Mouse (Mus musculus) thymus, postnatal 14 days (tissue): ENCODE measurements around the gene Pde4d.

Experiments
- DNase-seq: peaks from one replicate; pipeline ENCODE4 v3.0.0; 2021

The Pde4d gene

DNA sequence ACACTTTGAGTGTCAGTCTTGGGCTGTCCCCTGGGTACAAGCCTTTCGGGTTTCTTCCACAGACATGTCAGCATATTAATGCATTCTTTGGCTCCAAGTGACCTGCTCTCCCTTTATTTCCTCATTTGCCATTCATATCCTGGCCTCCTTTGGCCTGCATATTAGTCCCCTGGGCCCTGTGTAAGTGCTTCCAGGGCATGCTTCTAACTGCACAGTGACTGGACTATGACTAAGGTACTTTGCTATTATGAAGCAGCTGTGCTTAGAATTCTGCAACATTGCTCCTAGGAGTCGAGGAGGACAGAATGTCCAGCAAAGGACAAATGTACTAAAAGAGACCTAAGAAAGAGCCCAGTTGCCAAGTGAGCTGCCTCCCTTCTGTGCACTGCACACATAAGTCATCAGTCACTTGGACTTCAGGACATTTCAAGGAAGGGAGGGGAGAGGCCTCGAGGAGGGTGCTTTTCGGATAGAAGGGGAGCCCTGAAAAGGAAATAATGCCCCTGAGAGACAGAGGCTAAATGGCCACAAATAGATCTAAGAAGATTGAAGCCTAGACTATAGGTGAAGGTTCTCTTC lies 616.9 kb downstream of the Pde4d start:
- DNase-seq: no peak

DNA sequence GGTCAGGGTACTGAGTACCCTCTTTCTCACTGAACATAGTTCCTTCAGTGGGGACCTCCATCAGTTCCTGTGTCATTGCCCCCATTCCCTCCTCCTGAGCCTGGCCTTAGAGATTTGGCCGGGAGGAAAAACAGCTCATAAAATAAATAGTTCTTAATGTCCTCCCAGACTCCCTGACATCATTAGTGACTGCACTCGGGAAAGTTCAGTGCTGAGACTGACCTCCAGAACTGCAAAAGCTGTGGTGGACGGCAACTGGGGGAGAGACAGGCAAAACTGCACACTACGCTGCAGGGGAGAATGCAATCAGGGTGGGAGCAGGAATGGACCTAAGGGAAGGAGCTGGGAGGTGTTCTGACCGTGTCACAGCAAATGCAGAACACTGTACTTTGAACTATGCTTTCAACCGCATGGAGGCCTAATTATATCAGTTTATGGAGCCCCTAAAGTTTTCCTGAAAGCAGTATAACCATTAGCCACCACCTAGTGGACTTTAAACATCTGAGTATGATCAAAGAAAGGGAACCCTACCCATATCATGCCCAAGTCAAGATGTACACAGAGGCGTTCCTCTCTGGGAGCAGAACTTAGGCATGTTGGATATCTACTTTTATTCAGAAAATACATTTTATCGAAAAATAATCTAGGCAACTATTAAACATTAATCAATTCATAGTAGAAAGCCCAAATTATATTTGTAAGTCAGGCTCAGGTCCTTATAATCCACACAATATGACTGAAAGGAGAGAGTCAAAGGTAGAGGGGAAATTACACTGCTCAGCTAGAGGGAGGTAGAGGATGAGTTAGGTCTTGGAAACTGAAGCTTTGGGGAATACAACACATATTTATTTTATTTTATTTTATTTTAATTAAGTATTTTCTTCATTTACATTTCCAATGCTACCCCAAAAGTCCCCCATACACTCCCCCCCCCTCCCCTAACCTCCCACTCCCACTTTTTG lies 618.8 kb downstream of the Pde4d start:
- no peak for DNase-seq

DNA sequence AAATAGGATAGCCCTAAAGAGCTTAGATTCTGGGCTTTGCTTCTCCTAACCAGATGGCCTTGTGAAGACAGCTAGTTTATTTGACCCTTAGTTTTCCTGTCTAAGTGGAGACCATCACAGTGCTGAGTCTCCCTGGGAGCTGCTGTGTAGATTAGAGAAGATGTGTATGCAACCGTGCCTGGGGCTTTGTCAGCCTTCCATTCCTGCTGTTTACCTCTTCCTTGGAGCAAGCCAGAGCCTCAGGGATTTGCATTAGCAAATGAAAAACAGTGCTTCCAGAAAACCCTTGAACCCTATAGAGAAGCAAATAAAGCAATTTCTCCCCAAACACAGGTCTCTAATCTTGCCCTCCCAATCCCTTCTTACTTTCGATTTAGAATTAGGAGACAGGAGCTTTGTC lies 623.6 kb downstream of the Pde4d start:
- no peak for DNase-seq

DNA sequence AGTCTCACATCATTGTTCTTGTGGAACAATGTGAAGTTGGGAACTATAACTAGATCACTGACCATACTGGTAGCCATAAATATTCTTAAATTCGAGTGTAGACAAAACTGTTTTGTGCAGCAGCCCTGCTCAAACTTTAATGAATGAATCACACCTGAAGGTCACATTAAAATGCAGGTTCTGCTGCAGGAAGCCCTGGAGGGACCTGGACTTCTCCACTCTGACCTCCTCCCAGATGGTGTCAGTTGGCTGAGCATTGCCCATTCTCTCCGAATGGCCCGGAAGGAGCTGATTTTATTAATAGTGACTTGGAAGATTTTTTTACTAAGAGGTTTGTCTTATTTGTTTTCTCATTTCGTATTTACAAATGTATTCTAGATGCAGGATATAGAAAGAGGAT lies 624.3 kb downstream of the Pde4d start:
- DNase-seq: no peak

DNA sequence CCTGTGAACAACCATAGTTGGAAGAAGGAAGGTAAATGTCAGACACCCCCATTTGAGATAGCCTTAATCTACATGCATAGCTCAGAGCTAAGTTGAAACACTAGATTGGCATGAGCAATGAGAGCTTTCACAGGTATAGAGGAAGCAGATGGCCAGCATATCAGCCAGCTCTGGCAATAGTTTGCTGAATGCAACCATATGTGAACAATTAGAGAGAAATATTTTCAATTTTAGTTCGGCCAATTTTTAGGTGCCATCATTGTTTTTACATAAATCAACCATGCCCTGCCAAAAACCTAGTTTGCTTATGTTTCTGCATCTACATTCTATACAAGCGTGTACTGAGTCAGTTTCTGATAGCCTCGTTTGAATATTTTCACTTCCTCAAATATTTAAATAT lies 642.9 kb downstream of the Pde4d start:
- DNase-seq: no peak

DNA sequence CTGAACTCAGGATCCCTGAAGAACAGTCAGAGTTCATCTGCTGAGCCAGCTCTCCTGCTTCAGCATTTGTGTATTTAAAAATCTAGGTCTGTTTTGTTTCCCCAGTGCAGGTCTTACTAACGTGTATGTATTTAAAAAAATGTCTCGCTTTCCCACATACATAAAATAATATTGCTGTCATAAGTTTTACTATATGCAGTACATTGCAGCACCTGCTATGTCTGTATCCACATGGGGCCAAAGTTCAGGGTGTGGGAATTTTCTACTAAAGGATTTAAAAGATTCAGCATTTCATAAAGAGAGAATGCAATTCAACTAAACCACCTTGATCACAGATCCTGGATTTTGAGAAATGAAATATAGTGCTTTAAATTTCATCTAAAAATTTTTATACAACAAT lies 646.9 kb downstream of the Pde4d start:
- DNase-seq: no peak

DNA sequence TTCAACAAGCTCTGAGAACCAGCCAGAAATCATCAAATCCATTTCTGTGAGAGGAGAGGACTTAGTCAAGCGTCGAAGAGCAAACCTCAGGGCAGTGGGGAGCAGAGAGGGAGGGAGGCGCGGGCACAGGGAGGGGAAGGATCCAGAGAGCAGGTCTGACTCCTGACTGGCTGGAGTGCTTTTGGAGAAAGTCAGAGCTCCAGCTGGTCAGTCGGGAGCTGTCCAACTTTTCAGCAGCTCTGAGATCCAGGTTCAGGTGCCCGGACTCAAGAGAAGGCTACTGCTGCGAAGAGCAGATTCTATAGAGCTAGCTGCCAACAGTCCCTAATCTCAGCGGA lies 666.2 kb downstream of the Pde4d start:
- peak; percentile 5 for DNase-seq

DNA sequence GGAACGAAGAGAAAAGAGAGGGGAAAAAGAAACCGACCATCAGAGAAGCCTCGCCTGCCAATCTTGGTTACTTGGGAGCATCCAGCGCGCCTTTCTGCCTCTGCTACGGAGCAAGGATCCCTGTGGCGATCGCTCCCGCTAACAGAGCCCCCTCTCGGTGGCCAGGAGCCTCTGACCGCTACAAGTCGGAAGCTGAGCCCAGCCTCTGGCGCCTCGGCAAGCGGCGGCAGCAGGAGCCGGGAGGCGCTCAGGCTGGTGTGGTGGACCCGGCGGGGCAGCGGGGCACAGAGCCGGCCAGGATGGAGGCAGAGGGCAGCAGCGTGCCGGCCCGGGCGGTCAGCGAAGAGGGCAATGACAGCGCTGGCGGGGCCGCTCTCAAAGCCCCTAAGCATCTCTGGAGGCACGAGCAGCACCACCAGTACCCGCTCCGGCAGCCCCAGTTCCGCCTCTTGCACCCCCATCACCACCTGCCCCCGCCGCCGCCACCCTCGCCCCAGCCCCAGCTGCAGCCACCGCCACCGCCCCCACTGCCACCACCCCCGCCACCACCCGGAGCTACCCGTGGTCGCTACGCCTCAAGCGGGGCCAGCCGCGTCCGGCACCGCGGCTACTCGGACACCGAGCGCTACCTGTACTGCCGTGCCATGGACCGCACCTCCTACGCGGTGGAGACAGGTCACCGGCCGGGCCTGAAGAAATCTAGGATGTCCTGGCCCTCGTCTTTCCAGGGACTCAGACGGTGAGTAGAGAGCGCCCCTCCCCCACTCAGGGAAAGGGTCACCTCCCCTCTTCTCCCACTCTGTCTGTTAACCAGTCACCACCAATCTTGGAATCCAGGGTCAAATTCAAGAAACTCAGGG lies 666.8 kb downstream of the Pde4d start:
- DNase-seq: peak; percentile 18

DNA sequence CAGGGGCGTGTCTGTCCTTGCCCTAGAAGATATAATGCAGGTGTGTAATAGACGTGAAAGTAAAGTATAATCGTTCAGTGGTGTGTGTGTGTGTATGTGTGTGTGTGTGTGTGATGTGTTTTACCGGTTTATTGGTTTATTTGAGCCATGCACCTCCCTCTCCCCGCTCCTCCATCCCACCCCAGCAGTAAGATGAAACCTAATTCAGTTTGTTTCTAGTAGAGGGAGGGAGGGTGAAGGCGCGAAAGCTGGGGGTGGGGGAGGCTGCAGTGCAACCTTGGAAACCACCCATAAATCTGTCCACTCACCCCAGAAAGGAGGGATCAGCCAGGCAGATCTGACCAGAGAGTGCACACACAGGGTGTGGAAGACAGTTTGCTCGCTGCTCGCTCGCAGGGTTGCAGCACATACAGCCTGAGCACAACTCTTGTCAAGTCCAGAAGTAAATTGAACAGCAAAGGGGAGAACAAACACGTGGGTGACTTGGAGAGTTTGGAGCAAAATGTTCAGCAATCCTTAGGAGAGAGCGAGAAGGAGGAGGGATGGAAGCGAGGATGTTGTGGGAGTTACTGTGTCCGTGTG lies 667.6 kb downstream of the Pde4d start:
- no peak for DNase-seq

DNA sequence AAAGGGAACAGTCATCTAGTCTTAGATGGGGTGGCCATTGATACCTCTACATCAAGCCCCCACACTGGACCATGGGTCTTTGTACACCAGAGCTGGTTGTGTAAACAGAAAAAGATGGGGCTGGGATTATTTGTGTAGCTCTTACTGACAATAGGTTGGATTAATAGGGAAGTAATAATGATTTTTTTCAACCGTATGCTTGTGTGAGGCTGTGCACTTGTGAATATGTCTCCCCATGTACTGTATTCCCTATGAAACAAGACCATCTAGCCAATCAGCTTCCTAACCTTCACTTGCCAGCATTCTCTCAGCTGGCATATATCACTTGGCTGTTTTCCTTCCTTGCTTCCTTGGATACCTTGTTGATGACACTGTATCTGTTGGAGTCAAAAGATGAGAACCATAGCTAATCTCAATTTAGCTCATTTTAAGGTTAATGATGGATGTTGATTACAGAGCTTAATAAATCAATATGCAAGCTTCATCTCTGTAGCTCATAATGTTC lies 668.6 kb downstream of the Pde4d start:
- no peak for DNase-seq

DNA sequence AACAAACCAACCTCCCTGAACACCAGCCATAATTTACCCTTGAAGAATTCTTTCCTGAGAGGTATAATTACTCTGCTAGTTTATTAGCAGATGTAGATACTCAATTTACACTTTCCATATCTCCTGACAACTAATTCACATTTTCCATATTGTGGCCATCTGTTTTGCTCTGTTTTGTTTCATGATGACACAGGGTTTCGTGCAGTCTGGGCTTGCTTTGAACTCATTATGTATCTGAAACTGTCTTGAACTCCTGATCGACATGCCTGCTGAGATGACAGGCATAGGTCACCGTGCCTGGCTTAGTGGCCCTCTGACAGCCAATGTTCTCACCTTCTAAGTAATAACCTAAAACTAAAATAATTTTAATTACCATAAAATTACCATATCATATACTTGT lies 672.1 kb downstream of the Pde4d start:
- no peak for DNase-seq

DNA sequence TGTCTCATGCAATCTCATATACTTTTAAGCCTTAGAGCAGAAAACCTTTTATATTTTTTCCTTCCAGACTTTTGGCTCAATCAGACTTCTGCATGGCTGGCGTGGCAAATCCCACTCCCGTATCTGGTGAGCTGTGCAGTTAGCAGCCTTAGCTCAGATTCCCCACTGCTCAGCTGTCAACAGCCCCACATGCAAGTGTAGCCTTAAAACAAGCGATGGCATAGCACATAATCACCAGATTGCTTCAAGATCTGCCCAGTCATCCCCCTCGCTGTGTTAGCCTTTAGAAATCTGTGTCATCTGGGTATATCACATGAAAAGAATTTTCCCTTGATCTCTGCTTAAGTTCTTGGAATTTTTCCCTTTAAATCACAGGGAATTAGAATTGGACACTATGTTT lies 686.7 kb downstream of the Pde4d start:
- DNase-seq: no peak

DNA sequence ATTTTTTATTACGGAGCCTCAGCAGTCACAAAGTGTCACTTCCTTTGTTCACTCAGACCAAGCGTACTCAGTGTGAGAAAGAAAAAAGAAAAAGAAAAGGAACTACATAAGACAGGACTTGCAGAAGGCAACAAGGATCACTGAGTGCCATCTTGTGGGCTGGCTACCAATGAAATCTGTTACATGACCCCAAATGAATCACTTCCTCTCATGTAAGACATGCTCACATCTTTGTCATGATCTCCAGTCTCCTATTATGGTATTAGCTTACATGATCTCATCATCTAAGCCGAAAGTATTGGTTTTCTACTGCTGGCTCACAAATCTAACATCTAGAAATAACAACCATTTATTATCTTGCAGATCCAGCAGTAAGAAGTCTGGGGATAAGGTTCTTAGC lies 709.0 kb downstream of the Pde4d start:
- no peak for DNase-seq

DNA sequence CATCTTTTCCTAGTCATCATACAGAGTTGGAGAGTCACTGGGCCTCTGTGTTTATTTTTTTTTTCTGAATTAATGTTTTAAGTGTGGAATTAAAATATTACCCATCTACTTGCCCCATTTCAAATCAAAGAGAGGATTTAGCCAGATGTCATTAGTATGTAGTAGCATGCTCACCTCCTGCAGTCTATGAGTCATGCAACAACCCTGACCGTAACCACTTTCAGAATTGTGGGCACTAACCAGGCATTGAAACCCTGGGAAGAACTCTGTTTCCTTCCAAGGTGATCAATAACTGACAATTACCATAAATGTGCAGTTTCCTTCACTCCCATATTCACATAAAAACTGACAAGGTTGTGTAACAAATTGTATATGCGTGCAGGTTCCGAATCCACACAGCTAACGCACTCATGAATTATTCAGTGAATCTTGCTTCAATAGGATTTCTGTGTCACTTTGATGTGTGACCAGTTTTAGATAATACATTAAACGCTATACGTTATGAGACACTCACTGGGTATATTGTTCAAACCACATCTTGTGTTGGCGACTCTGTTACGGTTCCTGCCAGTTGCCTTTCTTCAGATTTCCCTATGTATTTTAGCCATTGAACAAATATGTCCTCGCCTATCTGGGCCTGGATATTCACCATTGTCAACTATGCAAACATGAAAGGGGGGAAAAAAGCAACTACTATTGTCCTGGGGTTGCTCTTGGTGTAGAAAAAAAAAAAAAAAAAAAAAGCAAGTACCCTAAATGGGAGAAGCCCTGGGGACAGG lies 719.0 kb downstream of the Pde4d start:
- DNase-seq: no peak

DNA sequence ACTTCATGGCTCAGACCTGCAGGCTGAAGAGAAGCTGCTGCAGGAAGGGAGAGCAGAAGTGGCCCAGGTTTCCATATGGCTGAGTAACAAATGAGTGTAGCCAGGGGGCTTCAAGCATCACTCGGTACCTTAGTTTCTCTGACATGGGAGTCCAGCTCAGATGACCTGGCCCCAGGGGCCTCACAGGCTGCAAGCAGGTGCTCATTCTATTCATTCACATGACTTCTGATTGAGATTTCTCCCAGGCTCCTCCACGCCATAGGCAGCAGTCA lies 719.5 kb downstream of the Pde4d start:
- DNase-seq: no peak

DNA sequence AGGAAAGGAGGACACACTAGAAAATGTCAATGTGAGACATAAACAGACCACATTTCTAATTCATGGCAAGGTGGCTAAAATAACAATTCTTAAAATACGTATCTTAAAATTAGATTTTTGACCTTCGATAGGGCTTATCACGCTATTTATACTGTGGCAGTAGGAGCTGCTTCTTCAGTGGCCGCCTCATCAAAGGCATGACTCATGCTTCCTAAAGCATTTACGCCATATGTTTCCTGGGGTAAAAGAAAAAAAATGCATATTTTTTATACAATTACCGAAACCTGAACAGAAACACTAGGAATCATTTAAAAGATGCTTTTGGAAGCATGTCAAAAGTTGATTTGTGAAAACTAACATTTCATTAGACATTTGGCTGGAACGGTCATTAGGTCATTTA lies 721.9 kb downstream of the Pde4d start:
- no peak for DNase-seq

DNA sequence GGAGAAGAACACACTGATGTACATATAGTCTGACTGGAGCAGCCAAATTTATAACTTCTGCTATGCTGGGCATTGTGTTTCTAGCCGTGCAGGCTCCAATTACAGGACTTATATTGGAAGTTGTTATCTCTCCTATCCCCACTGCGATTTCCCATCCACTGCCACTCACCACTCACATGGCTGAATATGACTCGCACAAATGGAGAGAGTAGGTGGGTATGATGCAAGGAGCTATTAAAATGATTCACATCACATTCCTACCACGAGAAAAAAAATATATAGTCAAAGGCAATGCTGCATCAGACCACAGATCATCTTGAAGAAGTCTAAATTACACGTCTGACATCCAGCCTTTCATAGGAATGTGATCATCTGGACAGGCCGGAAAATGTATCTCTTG lies 725.5 kb downstream of the Pde4d start:
- no peak for DNase-seq

DNA sequence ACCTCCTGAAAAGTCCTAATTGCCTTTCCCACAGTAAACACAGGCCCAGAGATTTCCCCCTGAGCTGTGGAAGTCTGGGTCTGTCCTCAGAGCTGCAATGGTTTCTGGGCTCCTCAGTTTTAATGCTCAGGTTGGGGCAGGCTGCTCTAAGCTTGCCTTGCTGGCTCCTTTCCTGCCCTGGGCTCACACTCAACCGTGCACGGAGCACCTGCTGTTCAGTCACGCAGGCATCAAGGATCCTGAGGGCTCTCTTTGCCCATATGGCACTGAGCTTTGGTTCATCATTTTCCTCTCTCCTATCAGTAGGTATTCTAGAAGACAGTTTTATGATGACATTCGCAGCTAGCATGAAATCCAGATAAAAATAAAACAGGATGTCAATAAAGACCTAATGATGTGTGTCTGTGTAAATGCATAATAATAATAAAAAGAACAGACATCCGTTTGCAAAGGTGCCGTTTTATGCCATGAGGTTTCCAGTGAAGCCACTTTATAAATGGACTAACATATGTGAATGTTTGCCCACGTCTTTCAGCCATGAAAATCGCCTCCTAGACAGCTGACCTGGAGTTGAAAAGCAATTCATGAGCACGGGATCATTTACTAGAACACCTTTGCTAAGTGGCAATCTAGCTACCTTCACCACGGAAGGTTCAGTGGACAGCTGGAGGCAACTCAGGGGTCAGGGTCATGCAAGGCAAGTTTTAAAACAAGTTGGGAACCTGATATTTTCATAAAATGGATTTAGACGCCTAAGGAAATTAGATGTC lies 726.3 kb downstream of the Pde4d start:
- no peak for DNase-seq

DNA sequence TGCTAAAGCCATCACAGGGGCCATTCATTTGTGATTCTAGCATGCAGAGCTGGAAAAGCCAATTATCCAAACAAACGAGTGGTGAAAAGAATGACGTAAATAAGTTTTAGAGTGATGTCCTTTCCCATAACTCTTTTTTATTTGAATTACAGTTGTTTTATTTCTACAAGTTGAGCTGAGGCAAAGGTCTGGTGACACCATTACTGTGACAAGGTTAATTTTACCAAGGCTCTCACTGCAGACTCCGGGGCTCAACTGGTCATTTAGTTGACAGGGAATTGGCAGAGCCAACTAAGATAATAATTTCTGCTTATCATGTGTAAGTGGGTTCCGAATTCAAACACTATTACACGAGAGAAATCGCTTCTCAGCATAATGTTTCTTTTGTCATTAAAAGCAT lies 731.6 kb downstream of the Pde4d start:
- DNase-seq: no peak

DNA sequence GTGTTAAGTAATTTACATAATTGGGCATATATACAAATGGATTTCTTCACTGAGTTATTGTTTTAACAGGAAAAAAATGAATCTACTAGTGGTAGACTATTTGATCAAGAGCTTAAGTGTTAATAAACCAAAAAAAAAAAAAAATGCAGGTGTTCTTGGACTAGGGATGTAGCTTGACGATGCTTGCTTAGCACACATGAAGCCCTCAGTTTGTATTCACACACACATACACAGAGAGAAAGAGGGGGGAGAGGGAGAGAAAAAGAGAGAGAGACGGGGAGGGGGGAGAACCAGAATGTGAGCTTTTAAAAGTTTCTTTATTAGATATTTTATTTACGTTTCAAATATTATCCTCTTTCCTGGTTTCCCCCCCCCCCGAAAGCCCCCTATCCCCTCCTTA lies 740.9 kb downstream of the Pde4d start:
- DNase-seq: no peak

DNA sequence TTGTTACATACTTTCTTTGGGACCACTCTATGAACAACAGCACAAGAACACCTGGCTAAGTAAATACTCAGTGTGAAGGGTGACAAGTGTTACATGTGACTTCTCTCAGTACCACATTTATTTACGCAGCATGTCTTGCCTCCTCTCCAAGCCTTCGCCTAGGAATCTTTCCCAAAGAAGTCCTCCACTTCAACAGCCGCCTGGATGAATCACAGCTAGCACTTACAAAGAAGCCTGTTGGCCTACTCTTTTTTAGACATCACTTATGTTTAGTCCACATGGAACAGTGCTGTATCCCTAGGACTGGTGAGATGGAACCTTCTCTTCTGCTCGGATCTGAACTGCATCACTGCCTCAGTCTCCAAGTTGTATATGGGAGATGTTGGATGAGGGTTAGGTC lies 741.4 kb downstream of the Pde4d start:
- DNase-seq: no peak

DNA sequence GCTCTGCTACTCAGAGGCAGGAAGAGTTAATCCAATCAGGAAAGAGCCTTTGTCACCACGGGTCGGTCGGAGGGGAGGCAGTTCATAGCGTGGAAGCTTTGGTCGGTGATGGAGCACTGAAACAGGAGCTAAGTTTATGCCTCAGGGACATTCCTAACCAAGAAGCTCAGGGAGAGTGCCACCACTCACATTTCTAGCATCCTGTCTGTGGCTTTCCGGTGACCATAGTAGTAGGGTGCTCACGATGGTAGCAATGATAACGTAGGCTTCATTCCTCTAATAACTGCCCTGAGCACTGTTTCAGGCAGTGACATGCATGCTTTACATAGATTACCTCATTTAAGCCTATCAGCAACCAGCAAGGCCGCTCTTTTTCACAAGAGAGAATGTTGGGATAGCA lies 755.8 kb downstream of the Pde4d start:
- DNase-seq: no peak
